ENCODE assay signal across 8 mouse cellular contexts in the genomic region with DNA sequence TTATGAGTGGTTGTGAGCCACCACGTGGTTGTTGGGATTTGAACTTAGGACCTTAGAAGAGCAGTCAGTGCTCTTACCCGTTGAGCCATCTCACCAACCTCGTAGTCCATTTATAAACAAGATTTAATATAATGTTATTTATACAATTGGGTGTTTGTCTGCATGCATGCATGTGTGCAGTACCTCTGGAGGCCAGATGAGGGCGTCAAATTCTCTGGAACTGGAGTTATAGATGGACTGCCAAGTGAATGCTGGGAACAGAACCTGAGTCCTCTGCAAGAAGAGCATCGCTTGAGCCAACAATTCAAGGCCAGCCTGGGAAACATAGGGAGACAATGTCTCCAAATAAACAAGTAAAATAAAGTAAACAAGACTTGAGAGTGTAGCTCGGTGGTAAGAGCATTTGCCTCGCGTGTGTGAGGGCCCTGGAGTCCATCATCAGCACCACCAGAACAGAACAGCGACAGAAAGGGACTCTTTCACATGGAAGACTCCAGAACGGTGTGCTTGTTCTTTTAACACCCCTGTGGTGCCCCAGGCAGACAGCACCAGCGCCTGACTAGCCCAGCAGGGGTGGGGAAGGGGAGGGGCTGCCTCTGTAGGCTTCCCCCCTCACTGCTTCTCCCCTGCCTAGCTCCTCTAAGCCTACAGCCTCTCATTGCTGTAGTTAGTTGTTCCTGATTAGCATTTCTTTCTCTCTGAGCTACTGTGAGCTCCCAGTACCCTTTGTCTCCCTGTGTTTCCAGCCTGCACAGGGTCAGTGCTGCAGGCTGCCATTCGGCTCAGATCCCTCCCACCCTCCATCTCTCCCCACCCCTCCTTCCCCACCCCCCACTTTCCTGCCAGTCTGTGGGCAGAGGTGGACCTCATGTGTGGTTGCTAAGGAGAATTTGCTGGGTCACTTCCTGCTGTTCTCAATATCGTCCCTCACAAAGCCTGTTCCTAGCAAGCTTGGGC. TPM values are rescaled to one million over a fixed set of nuclear protein-coding genes. Genes with fewer than 3 reads are reported as not detected.
A peak's percentile ranks its signal among the peaks of the same experiment; 100 is the strongest.
DNase-seq lines count a peak whose midpoint lies in the region; ATAC-seq and TF ChIP-seq lines count a peak whose summit lies in the region.

No protein-coding gene starts in this region.

- DNase-seq in cerebellum, postnatal 14 days = peak; percentile 10 to 41
- DNase-seq in cerebellum, adult 11 months = no peak
- peak; percentile 62 for DNase-seq in 3T3-L1 (ENCODE audit: low read depth, low spot score)
- no peak for DNase-seq in MN1 (ENCODE audit: low spot score)

- ATAC-seq in hindbrain, embryonic 12.5 days (ENCODE audit: low FRiP score) = peak; percentile 95
- ATAC-seq in liver, embryonic 12.5 days = peak; percentile 77

- H3K4me2 ChIP-seq in hindbrain, embryonic 12.5 days (replicated peaks) = peak overlapping the region; percentile 23
- 0 out of 2 replicates have a peak overlapping the region, but pooled peaks have one; percentile 4 for H3K4me2 ChIP-seq in liver, embryonic 12.5 days

- H3K4me1 ChIP-seq in cortical plate, adult 2 months (ENCODE audit: control insufficient read depth, insufficient read depth, low read length) = peaks cover 3% of the 10 kb centered on the region; the same call in 1 of the 2 replicates
- peaks cover 12% of the 10 kb centered on the region for H3K4me1 ChIP-seq in hindbrain, embryonic 12.5 days
- peaks cover 20% of the 10 kb centered on the region for H3K4me1 ChIP-seq in liver, embryonic 12.5 days
- peaks cover 14% of the 10 kb centered on the region for H3K4me1 ChIP-seq in olfactory bulb, adult 2 months (ENCODE audit: control insufficient read depth, insufficient read depth, low read length)

- H3K9me3 ChIP-seq in hindbrain, embryonic 12.5 days (replicated peaks) = no peaks in the 10 kb centered on the region
- no peaks in the 10 kb centered on the region for H3K9me3 ChIP-seq in liver, embryonic 12.5 days (replicated peaks)

- no peak for TF ChIP-seq CTCF in cortical plate, adult 2 months (IDR thresholded peaks at IDR 0.05; ENCODE audit: extremely low read depth, insufficient read depth, low read length)
- no peak for TF ChIP-seq CTCF in olfactory bulb, adult 2 months (IDR thresholded peaks at IDR 0.05; ENCODE audit: insufficient read depth, low read depth, low read length)

- no peak for TF ChIP-seq POLR2A in cortical plate, adult 2 months (IDR thresholded peaks at IDR 0.05; ENCODE audit: extremely low read depth, insufficient read depth, low read length)
- TF ChIP-seq POLR2A in olfactory bulb, adult 2 months (IDR thresholded peaks at IDR 0.05; ENCODE audit: insufficient read depth, low read depth, low read length) = no peak

- H3K4me3 ChIP-seq in cortical plate, adult 2 months (ENCODE audit: insufficient read depth, low read length) = no peak overlapping the region
- H3K4me3 ChIP-seq in hindbrain, embryonic 12.5 days = no peak overlapping the region
- H3K4me3 ChIP-seq in liver, embryonic 12.5 days = no peak overlapping the region
- H3K4me3 ChIP-seq in olfactory bulb, adult 2 months (ENCODE audit: insufficient read depth, low read depth, low read length) = no peak overlapping the region

- peak overlapping the region; percentile 5; the same call in 1 of the 2 replicates for H3K9ac ChIP-seq in hindbrain, embryonic 12.5 days
- 0 out of 2 replicates have a peak overlapping the region, but pooled peaks have one; percentile 22 for H3K9ac ChIP-seq in liver, embryonic 12.5 days

- H3K36me3 ChIP-seq in hindbrain, embryonic 12.5 days = no peaks in the 10 kb centered on the region
- no peaks in the 10 kb centered on the region for H3K36me3 ChIP-seq in liver, embryonic 12.5 days

- H3K27ac ChIP-seq in cortical plate, adult 2 months (ENCODE audit: insufficient read depth, low read length) = peak overlapping the region; percentile 77; the same call in 1 of the 2 replicates
- H3K27ac ChIP-seq in hindbrain, embryonic 12.5 days = peak overlapping the region; percentile 82
- H3K27ac ChIP-seq in liver, embryonic 12.5 days = peak overlapping the region; percentile 65
- H3K27ac ChIP-seq in olfactory bulb, adult 2 months (ENCODE audit: insufficient read depth, low read depth, low read length) = peak overlapping the region; percentile 10

- no peaks in the 10 kb centered on the region for H3K27me3 ChIP-seq in hindbrain, embryonic 12.5 days
- no peaks in the 10 kb centered on the region for H3K27me3 ChIP-seq in liver, embryonic 12.5 days (replicated peaks)

- 19% methylated on average over 13 of the region's 13 CpGs for WGBS in hindbrain, embryonic 12.5 days
- WGBS in liver, embryonic 12.5 days (ENCODE audit: insufficient replicate concordance) = 18% methylated on average over 13 of the region's 13 CpGs
- 23% methylated on average over 13 of the region's 13 CpGs for WGBS in olfactory bulb, adult 2 months

RNA-seq across cellular contexts. Expression of gene Nwd1, which starts 8.3 kb away (rescaled TPM):
- 17.7 and 19.2 TPM in 2 replicates for polyA plus RNA-seq in cortical plate, adult 2 months (2012; rRNA removed)
- polyA plus RNA-seq in hindbrain, embryonic 12.5 days (2016; fragmentation: Nextera tagmentation; extraction: Ambion mirVana) = 0.64 and 0.68 TPM in 2 replicates
- polyA plus RNA-seq in liver, embryonic 12.5 days (2016; fragmentation: Nextera tagmentation; extraction: Ambion mirVana) = 0.01 TPM in 1 of 2 replicates, not detected in the other
- polyA plus RNA-seq in olfactory bulb, adult 2 months (2012; ENCODE audit: insufficient read depth, insufficient read length, low replicate concordance, missing spikeins) = not detected in 2 replicates

Comparison
In these comparisons a context has a peak if more than half of its experiments do, and no peak if none do; other contexts are left out.
1. DNase-seq: peak in cerebellum, postnatal 14 days (2 of 2) and 3T3-L1 (single experiment); none in cerebellum, adult 11 months (single experiment) and MN1 (single experiment).
2. H3K27ac ChIP-seq: peak in every context shown above with its lines; median percentile 82 in hindbrain, embryonic 12.5 days; 77 in cortical plate, adult 2 months; 65 in liver, embryonic 12.5 days; 10 in olfactory bulb, adult 2 months.